Mouse (Mus musculus) stomach, postnatal 0 days (tissue): ENCODE measurements around the gene Gm17949. TPM values are rescaled to one million over a fixed set of nuclear protein-coding genes. Genes with fewer than 3 reads are reported as not detected.
"Not testable (repeated sequence)": the region's sequence is repeated elsewhere in the genome, so short reads cannot be mapped to it uniquely, and the experiment has no call there.

Source experiments
- ATAC-seq: fragments of 200-750 bp; cut with Nextera tagmentation; 2 replicates; pipeline ENCODE4 v1.8.0; 2017; ENCODE audit not compliant: low FRiP score, low TSS enrichment
- DNase-seq: peaks from one replicate; pipeline ENCODE4 v3.0.0-alpha.2; 2016; ENCODE audit warnings: low spot score
- H3K27ac ChIP-seq: fragments of 300-500 bp; sonication (generic); replicated peaks from 2 replicates; pipeline ENCODE4 v1.5.1; 2014; ENCODE audit warnings: mild to moderate bottlenecking, control low read depth
- H3K27me3 ChIP-seq: fragments of 300-500 bp; sonication (generic); 2 replicates; pipeline ENCODE4 v1.6.1; 2014; ENCODE audit warnings: low read length; ENCODE audit not compliant: control insufficient read depth, insufficient read depth
- H3K36me3 ChIP-seq: fragments of 300-500 bp; sonication (generic); 2 replicates; pipeline ENCODE4 v1.6.1; 2014; ENCODE audit warnings: low read length, mixed read lengths; ENCODE audit not compliant: control insufficient read depth, insufficient read depth
- H3K4me1 ChIP-seq: fragments of 300-500 bp; sonication (generic); replicated peaks from 2 replicates; pipeline ENCODE4 v1.6.1; 2014; ENCODE audit warnings: antibody characterized with exemption; ENCODE audit not compliant: control insufficient read depth, insufficient read depth
- H3K4me2 ChIP-seq: fragments of 300-500 bp; sonication (generic); replicated peaks from 2 replicates; pipeline ENCODE4 v1.6.1; 2014; ENCODE audit warnings: low read depth, mild to moderate bottlenecking, control low read depth, moderate library complexity
- H3K4me3 ChIP-seq: fragments of 300-500 bp; sonication (generic); 2 replicates; pipeline ENCODE4 v1.5.1; 2014; ENCODE audit warnings: low read depth, low read length, control low read depth
- H3K9ac ChIP-seq: fragments of 300-500 bp; sonication (generic); 2 replicates; pipeline ENCODE4 v1.6.1; 2014; ENCODE audit warnings: mild to moderate bottlenecking, low read length, control low read depth, mixed read lengths
- H3K9me3 ChIP-seq: fragments of 300-500 bp; sonication (generic); 2 replicates; pipeline ENCODE4 v1.6.1; 2016; ENCODE audit warnings: low read length; ENCODE audit not compliant: control insufficient read depth
- CTCF ChIP-seq: IDR thresholded peaks from 2 replicates; pipeline ENCODE4 v1.5.1; 2016; ENCODE audit warnings: antibody characterized with exemption, low read depth, mild to moderate bottlenecking, moderate library complexity
- EP300 ChIP-seq: optimal IDR thresholded peaks from 2 replicates; pipeline ENCODE3; 2016; ENCODE audit warnings: antibody characterized with exemption
- WGBS: fragments of 180-500 bp; shearing (Covaris S2); extraction: QIAGEN DNeasy Blood & Tissue Kit; methylation state at CpG from one replicate; pipeline ENCODE4 v1.1.7; 2014; 5-methylcytosine and 5-hydroxymethylcytosine counted together
- polyA plus RNA-seq: library from polyadenylated mRNA; unstranded; fragments of >200 nt; fragmentation: Nextera tagmentation; extraction: Ambion mirVana; gene quantifications from 2 replicates; pipeline ENCODE4 v1.2.1, GENCODE M21; 2015

Gm17949 gene
- polyA plus RNA-seq, 1 experiment from 2014 or later, result 0.45 TPM

GRCm38 (mm10) chr17:57047406-57047805 lies 36.1 kb downstream of the Gm17949 start:
- 36% methylated on average over 5 of the region's 5 CpGs for WGBS
- no peaks in the 10 kb centered on the region for H3K4me1 ChIP-seq
- TF ChIP-seq EP300, result no peak
- no peak for TF ChIP-seq CTCF
- no peak overlapping the region for H3K4me3 ChIP-seq
- H3K27ac ChIP-seq, result no peak overlapping the region
- ATAC-seq (no peak), DNase-seq (no peak)
- no peak overlapping the region for H3K4me2 ChIP-seq
- H3K9ac ChIP-seq, result no peak overlapping the region
- H3K9me3 ChIP-seq, result no peaks in the 10 kb centered on the region
- H3K36me3 ChIP-seq, result no peaks in the 10 kb centered on the region
- H3K27me3 ChIP-seq, result no peaks in the 10 kb centered on the region

- Histone ChIP-seq H3K27me3 (no peaks in the 10 kb centered on the region), H3K4me3 (no peak overlapping the region), H3K9ac (no peak overlapping the region), H3K36me3 (0 out of 2 replicates have a peak, but pooled peaks cover 2% of the 10 kb centered on the region), H3K9me3 (no peaks in the 10 kb centered on the region), H3K4me2 (no peak overlapping the region), H3K27ac (no peak overlapping the region), H3K4me1 (no peaks in the 10 kb centered on the region)
- no peak for ATAC-seq
- WGBS, result 94% methylated on average over 3 of the region's 3 CpGs
- TF ChIP-seq CTCF, result no peak
- TF ChIP-seq EP300, result no peak
- no peak for DNase-seq
These were observed 37.5 kb downstream of the Gm17949 start for GRCm38 (mm10) chr17:57048816-57049215.

- not testable (repeated sequence) for H3K4me2 ChIP-seq, ATAC-seq, H3K9me3 ChIP-seq, DNase-seq, H3K27ac ChIP-seq, H3K36me3 ChIP-seq, H3K4me3 ChIP-seq, H3K27me3 ChIP-seq, H3K4me1 ChIP-seq, H3K9ac ChIP-seq
- peak; percentile 50 for TF ChIP-seq CTCF
- WGBS, result 85% methylated on average over 4 of the region's 4 CpGs
These were observed 40.4 kb downstream of the Gm17949 start for GRCm38 (mm10) chr17:57051679-57052078.

GRCm38 (mm10) chr17:57056246-57056645 lies 45.0 kb downstream of the Gm17949 start:
- no peak for ATAC-seq
- WGBS, result 80% methylated on average over 3 of the region's 3 CpGs

GRCm38 (mm10) chr17:57058891-57059485 lies 47.7 kb downstream of the Gm17949 start, which contains the start of gene Crb3:
TSS of gene Crb3 (plus strand) at chr17:57059105.
- peak within 1 kb of the TSS; percentile 91 for H3K4me2 ChIP-seq
- TF ChIP-seq CTCF (no peak), EP300 (no peak)
- DNase-seq (peak; percentile 42), ATAC-seq (no peak)
- no peaks in the 10 kb centered on the region for H3K27me3 ChIP-seq
- no peaks in the 10 kb centered on the region for H3K9me3 ChIP-seq
- peak within 1 kb of the TSS; percentile 67 for H3K4me3 ChIP-seq
- no peaks in the 10 kb centered on the region for H3K4me1 ChIP-seq
- peak within 1 kb of the TSS; percentile 65 for H3K27ac ChIP-seq
- no peaks in the 10 kb centered on the region for H3K36me3 ChIP-seq
- WGBS, result 2% methylated on average over 18 of the region's 22 CpGs
- H3K9ac ChIP-seq, result peak within 1 kb of the TSS; percentile 74

More at GRCm38 (mm10) chr17:57056246-57056645, 45.0 kb downstream of the Gm17949 start:
- Histone ChIP-seq H3K27ac (no peak overlapping the region), H3K4me1 (no peaks in the 10 kb centered on the region), H3K36me3 (0 out of 2 replicates have a peak, but pooled peaks cover 2% of the 10 kb centered on the region), H3K4me3 (no peak overlapping the region), H3K9ac (no peak overlapping the region), H3K9me3 (no peaks in the 10 kb centered on the region), H3K27me3 (no peaks in the 10 kb centered on the region), H3K4me2 (no peak overlapping the region)
- no peak for DNase-seq
- TF ChIP-seq EP300 (no peak), CTCF (no peak)

- ATAC-seq (peak; percentile 14; the same call in 1 of the 2 replicates), DNase-seq (peak; percentile 78)
- Histone ChIP-seq H3K4me1 (no peaks in the 10 kb centered on the region), H3K36me3 (no peaks in the 10 kb centered on the region), H3K9me3 (no peaks in the 10 kb centered on the region), H3K27me3 (no peaks in the 10 kb centered on the region), H3K4me3 (peak within 1 kb of the TSS; percentile 67), H3K4me2 (peak within 1 kb of the TSS; percentile 91), H3K9ac (peak within 1 kb of the TSS; percentile 74), H3K27ac (peak within 1 kb of the TSS; percentile 74)
- under 1% methylated on average over 41 of the region's 45 CpGs for WGBS
- no peak for TF ChIP-seq EP300
- TF ChIP-seq CTCF, result no peak
These were observed 48.3 kb downstream of the Gm17949 start, which contains the start of gene Slc25a23 for GRCm38 (mm10) chr17:57059486-57059977. TSS of gene Slc25a23 (minus strand) at chr17:57059863.
